ENCODE assay signal across 24 mouse cellular contexts in the genomic region with DNA sequence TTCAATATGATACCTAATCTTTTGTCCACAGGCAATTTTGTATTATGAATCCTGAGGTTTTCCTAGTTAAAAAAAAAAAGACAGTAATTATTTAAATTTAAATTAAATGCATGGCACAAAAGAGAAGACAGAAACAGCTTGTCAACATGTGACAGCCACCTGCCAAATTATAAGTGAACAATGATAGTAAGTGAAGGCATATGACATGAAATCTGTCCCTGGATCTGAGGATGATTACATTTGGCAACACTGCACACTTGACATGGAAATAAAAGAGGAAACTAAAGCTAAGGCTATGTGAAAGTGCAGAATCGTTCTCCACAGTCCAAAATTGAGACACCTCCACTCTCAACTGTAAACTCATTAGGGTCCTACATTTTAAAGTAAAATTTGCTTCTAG.
"Had no signal": no experiment of that assay in that cellular context is flagged by ENCODE, and none has a peak within 500 bp of the region (broad histone marks: within the 10 kb centered on the region; RNA-seq: fewer than 3 reads in every experiment).

No protein-coding gene starts in this region.

- H3K9me3 ChIP-seq: limb, embryonic 12.5 days; limb, embryonic 15.5 days; midbrain, embryonic 12.5 days; midbrain, embryonic 15.5 days; neural tube, embryonic 12.5 days; neural tube, embryonic 15.5 days had no signal

- H3K4me3 ChIP-seq: layer of hippocampus, adult 2 months; limb, embryonic 12.5 days; limb, embryonic 15.5 days; midbrain, embryonic 12.5 days; midbrain, embryonic 15.5 days; neural tube, embryonic 12.5 days; neural tube, embryonic 15.5 days had no signal

- H3K27me3 ChIP-seq: limb, embryonic 12.5 days; limb, embryonic 15.5 days; midbrain, embryonic 12.5 days; midbrain, embryonic 15.5 days; neural tube, embryonic 12.5 days; neural tube, embryonic 15.5 days had no signal

- H3K27ac ChIP-seq: kidney, postnatal 0 days; layer of hippocampus, adult 2 months; limb, embryonic 12.5 days; limb, embryonic 15.5 days; liver, embryonic 14.5 days; macrophage; midbrain, embryonic 12.5 days; midbrain, embryonic 15.5 days; neural tube, embryonic 12.5 days; neural tube, embryonic 15.5 days; stomach, postnatal 0 days had no signal

- H3K4me1 ChIP-seq: limb, embryonic 12.5 days; limb, embryonic 15.5 days; midbrain, embryonic 12.5 days; midbrain, embryonic 15.5 days; neural tube, embryonic 12.5 days; neural tube, embryonic 15.5 days had no signal

- DNase-seq: kidney, adult 18-20 months; kidney, postnatal 36 days; left cerebral cortex, postnatal 4 days; liver, postnatal 0 days; lung, embryonic 14.5 days; right cerebral cortex, adult 18-20 months; right cerebral cortex, postnatal 14 days; right cerebral cortex, postnatal 4 days; thymus, adult 2 months; thymus, postnatal 14 days; thymus, postnatal 4 days had no signal

- ATAC-seq: liver, postnatal 0 days; lung, postnatal 0 days; midbrain, embryonic 15.5 days had no signal

- H3K9ac ChIP-seq: limb, embryonic 12.5 days; limb, embryonic 15.5 days; liver, embryonic 14.5 days; liver, postnatal 0 days; lung, embryonic 14.5 days; midbrain, embryonic 12.5 days; midbrain, embryonic 15.5 days; neural tube, embryonic 12.5 days; neural tube, embryonic 15.5 days had no signal

- H3K4me2 ChIP-seq: limb, embryonic 12.5 days; limb, embryonic 15.5 days; liver, embryonic 11.5 days; lung, embryonic 14.5 days; midbrain, embryonic 12.5 days; midbrain, embryonic 15.5 days; neural tube, embryonic 12.5 days; neural tube, embryonic 15.5 days had no signal

- H3K36me3 ChIP-seq: limb, embryonic 12.5 days; limb, embryonic 15.5 days; midbrain, embryonic 12.5 days; midbrain, embryonic 15.5 days; neural tube, embryonic 12.5 days; neural tube, embryonic 15.5 days had no signal
